Mouse (Mus musculus): Measurements from ENCODE around the gene Map4.

GRCm38 (mm10) chr9:109891501-109891900 is 39.8 kb upstream of the Map4 start:
- no peak for TF ChIP-seq CTCF (IDR thresholded peaks at IDR 0.05; ENCODE audit: borderline replicate concordance, extremely low read depth, insufficient read depth, insufficient read length)
- TF ChIP-seq POLR2A (IDR thresholded peaks at IDR 0.05; ENCODE audit: borderline replicate concordance, extremely low read depth, insufficient read depth, insufficient read length, poor library complexity, severe bottlenecking), result no peak
